Mouse (Mus musculus) neural tube, embryonic 15.5 days (tissue): Measurements from ENCODE around the gene Il6st. TPM values are rescaled to one million over a fixed set of nuclear protein-coding genes. Genes with fewer than 3 reads are reported as not detected.

Source experiments
- ATAC-seq: fragments of 200-750 bp; cut with Nextera tagmentation; 2 replicates; pipeline ENCODE4 v1.8.0; 2017; ENCODE audit warnings: mild to moderate bottlenecking, moderate TSS enrichment, moderate library complexity; ENCODE audit not compliant: low FRiP score
- H3K27ac ChIP-seq: fragments of 300-500 bp; sonication (generic); replicated peaks from 2 replicates; pipeline ENCODE4 v1.5.1; 2015; ENCODE audit warnings: mild to moderate bottlenecking, inconsistent platforms
- H3K27me3 ChIP-seq: fragments of 300-500 bp; sonication (generic); replicated peaks from 2 replicates; pipeline ENCODE4 v1.6.1; 2015; ENCODE audit warnings: inconsistent platforms
- H3K36me3 ChIP-seq: fragments of 300-500 bp; sonication (generic); 2 replicates; pipeline ENCODE4 v1.6.1; 2015; ENCODE audit warnings: inconsistent platforms
- H3K4me1 ChIP-seq: fragments of 300-500 bp; sonication (generic); 2 replicates; pipeline ENCODE4 v1.6.1; 2015; ENCODE audit warnings: inconsistent platforms
- H3K4me2 ChIP-seq: fragments of 300-500 bp; sonication (generic); 2 replicates; pipeline ENCODE4 v1.6.1; 2015; ENCODE audit warnings: inconsistent platforms, mild to moderate bottlenecking, moderate library complexity
- H3K4me3 ChIP-seq: fragments of 300-500 bp; sonication (generic); replicated peaks from 2 replicates; pipeline ENCODE4 v1.5.1; 2015; ENCODE audit warnings: mild to moderate bottlenecking, inconsistent platforms
- H3K9ac ChIP-seq: fragments of 300-500 bp; sonication (generic); replicated peaks from 2 replicates; pipeline ENCODE4 v1.6.1; 2015; ENCODE audit warnings: mild to moderate bottlenecking, inconsistent platforms
- H3K9me3 ChIP-seq: fragments of 300-500 bp; sonication (generic); replicated peaks from 2 replicates; pipeline ENCODE4 v1.6.1; 2016; ENCODE audit warnings: inconsistent platforms
- WGBS: fragments of 180-500 bp; shearing (Covaris S2); methylation state at CpG from one replicate; pipeline ENCODE4 v1.1.7; 2015; ENCODE audit warnings: mixed read lengths; 5-methylcytosine and 5-hydroxymethylcytosine counted together
- polyA plus RNA-seq: library from polyadenylated mRNA; unstranded; fragments of >200 nt; fragmentation: Nextera tagmentation; extraction: Ambion mirVana; gene quantifications from 2 replicates; pipeline ENCODE4 v1.2.1, GENCODE M21; 2015

Gene Il6st
- polyA plus RNA-seq, 1 experiment from 2014 or later: 25.6 TPM

GRCm38 (mm10) chr13:112469491-112469890 is 5.6 kb downstream of the Il6st start:
- H3K36me3 ChIP-seq: no peaks in the 10 kb centered on the region
- ATAC-seq: no peak
- no peaks in the 10 kb centered on the region for H3K27me3 ChIP-seq
- no peak overlapping the region for H3K4me2 ChIP-seq
- WGBS: 59% methylated on average over 5 of the region's 5 CpGs
- no peak overlapping the region for H3K4me3 ChIP-seq
- no peak overlapping the region for H3K9ac ChIP-seq
- H3K27ac ChIP-seq: no peak overlapping the region
- H3K9me3 ChIP-seq: no peaks in the 10 kb centered on the region
- H3K4me1 ChIP-seq: peaks cover 18% of the 10 kb centered on the region

DNA sequence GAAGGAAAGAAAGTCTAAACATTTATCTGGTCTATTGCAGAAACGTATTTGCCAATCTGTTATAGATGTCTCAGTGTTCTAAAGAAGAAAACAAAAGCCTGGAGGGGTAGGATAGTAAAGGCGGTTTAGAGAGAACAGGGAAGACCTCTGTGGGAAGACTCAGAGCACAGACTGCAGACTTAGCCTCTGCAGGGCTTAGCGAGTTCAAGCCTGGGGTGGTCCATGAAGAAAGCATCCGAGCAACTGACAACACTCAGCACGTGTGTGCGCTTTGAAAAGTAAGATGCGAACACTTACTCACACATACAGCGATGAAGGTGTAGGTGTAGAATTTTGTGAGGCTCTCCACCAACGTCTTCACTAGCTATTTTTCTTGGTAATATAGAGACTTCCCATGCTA is 7.3 kb downstream of the Il6st start:
- H3K9me3 ChIP-seq: no peaks in the 10 kb centered on the region
- H3K36me3 ChIP-seq: peaks cover 7% of the 10 kb centered on the region
- H3K4me3 ChIP-seq: no peak overlapping the region
- H3K4me1 ChIP-seq: 0 out of 2 replicates have a peak, but pooled peaks cover 3% of the 10 kb centered on the region
- 88% methylated on average over 9 of the region's 9 CpGs for WGBS
- H3K4me2 ChIP-seq: no peak overlapping the region
- no peak for ATAC-seq
- H3K27ac ChIP-seq: no peak overlapping the region
- no peak overlapping the region for H3K9ac ChIP-seq
- no peaks in the 10 kb centered on the region for H3K27me3 ChIP-seq

DNA sequence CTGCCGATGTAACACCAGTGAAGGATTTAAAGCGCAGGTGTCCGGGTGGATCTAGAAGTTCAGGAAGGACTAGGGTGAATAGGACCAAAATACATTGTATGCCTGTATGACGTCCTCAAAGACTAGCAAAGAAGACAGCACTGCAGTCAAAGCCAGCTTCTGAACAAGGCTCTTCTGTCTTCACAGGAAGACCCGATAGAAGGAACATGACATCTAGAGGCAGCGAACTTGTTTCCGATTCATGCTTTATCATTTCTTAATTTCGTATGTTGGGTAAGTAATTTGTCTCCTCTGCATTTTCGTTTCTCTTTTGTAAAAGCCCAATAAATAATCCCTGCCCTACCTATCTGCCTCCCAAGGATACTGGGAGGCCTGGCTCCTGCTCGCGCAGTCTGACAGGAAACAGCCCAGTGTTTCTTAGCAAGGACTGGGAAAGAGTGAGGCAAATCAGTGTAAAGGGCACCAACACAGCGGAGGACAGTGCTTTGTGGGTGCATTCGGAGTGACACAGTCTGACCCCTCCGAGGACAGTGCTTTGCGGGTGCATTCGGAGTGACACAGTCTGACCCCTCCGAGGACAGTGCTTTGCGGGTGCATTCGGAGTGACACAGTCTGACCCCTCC is 8.6 kb downstream of the Il6st start:
- 84% methylated on average over 19 of the region's 19 CpGs for WGBS
- H3K9ac ChIP-seq: no peak overlapping the region
- no peak overlapping the region for H3K27ac ChIP-seq
- H3K4me2 ChIP-seq: no peak overlapping the region
- H3K9me3 ChIP-seq: no peaks in the 10 kb centered on the region
- ATAC-seq: no peak
- peaks cover 14% of the 10 kb centered on the region for H3K36me3 ChIP-seq
- no peak overlapping the region for H3K4me3 ChIP-seq
- H3K27me3 ChIP-seq: no peaks in the 10 kb centered on the region
- H3K4me1 ChIP-seq: 0 out of 2 replicates have a peak, but pooled peaks cover 3% of the 10 kb centered on the region

DNA sequence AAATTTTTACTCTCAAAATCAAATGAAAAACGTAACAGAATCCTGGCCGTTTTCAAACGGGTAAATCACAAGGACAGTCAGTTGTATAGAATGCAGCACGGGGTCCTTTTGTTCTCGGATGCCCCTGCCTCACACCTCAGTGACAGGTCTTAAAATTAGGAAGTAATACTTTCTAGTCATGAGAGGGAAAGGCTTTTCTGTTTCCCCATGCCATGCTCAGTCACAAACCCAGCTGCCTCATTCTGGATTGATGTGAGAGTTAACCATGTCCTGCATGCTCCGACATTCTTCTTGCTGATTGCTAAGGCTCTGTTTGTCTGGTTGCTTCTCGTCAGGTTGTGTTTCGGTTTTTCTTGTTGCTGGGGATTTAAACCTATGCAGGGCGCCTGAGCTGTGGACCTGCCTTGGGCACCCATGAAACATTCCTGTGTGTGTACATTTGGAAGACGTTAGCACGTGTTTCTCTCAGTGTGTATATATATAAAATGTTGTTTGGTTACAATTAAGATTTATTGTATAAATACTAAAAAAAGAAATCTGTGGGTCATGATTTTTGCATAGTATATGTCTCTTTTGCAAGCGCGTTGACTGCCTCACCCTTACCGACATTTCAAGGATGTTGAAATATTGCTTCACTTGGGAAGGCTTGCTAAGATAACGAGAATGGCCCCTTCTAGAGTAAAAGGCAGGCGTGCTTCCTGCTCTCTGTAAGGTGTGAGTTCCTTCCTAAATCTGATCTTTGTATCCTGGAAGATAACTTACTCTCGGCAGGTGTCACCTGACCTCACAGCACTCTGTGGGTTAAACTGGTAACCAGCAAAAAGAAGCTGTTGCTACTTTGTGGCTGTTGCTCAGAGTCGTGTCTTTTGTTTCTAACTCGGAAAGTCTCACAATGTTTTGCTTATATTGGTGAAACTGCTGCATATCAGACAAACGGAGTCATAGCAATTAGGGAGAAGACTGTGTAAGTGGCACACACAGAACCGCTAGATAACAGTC is 10.2 kb downstream of the Il6st start:
- Histone ChIP-seq H3K9me3 (no peaks in the 10 kb centered on the region), H3K4me1 (0 out of 2 replicates have a peak, but pooled peaks cover 3% of the 10 kb centered on the region), H3K27ac (no peak overlapping the region), H3K27me3 (no peaks in the 10 kb centered on the region), H3K4me2 (no peak overlapping the region), H3K36me3 (peaks cover 14% of the 10 kb centered on the region), H3K4me3 (no peak overlapping the region), H3K9ac (no peak overlapping the region)
- no peak for ATAC-seq
- 78% methylated on average over 21 of the region's 21 CpGs for WGBS

GRCm38 (mm10) chr13:112479032-112479431 is 15.2 kb downstream of the Il6st start:
- Histone ChIP-seq H3K27me3 (no peaks in the 10 kb centered on the region), H3K4me2 (no peak overlapping the region), H3K36me3 (peaks cover 40% of the 10 kb centered on the region), H3K9ac (no peak overlapping the region), H3K4me3 (no peak overlapping the region), H3K4me1 (no peaks in the 10 kb centered on the region), H3K9me3 (no peaks in the 10 kb centered on the region), H3K27ac (no peak overlapping the region)
- no peak for ATAC-seq
- 88% methylated on average over 7 of the region's 7 CpGs for WGBS

DNA sequence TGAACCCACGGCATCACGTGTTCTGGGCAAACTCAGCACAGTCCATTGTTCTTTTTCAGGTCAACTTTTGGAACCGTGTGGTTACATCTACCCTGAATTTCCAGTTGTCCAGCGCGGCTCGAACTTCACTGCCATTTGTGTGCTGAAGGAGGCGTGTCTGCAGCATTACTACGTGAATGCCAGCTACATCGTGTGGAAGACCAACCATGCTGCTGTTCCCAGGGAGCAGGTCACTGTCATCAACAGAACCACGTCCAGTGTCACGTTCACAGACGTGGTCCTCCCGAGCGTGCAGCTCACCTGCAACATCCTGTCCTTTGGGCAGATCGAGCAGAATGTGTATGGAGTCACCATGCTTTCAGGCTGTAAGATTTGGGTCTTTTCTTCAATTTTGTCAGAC is 16.1 kb downstream of the Il6st start:
- 92% methylated on average over 15 of the region's 15 CpGs for WGBS
- Histone ChIP-seq H3K27me3 (no peaks in the 10 kb centered on the region), H3K27ac (no peak overlapping the region), H3K36me3 (peaks cover 46% of the 10 kb centered on the region), H3K4me2 (no peak overlapping the region), H3K9ac (no peak overlapping the region), H3K4me1 (no peaks in the 10 kb centered on the region), H3K4me3 (no peak overlapping the region), H3K9me3 (no peaks in the 10 kb centered on the region)
- no peak for ATAC-seq

DNA sequence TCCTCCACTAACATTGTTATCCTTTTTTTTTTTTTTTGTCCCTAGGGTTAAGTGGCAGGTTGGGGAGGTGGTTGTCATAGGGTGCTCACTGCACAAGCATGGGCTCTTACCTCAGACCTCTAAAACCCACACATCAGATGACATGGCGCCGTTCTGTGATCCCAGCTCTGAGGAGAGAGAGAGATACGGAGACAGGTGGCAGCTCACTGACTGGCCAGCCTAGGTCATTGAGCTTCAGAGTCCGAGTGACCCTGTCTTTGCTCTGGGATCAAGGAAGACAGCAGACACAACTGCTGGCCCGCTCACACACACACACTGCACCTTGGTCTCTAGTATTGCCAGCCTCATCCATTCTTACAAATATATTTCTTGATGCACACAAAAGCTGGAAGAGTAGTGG is 18.7 kb downstream of the Il6st start:
- no peak overlapping the region for H3K27ac ChIP-seq
- H3K36me3 ChIP-seq: peaks cover 50% of the 10 kb centered on the region
- no peak overlapping the region for H3K4me2 ChIP-seq
- H3K4me3 ChIP-seq: no peak overlapping the region
- no peaks in the 10 kb centered on the region for H3K27me3 ChIP-seq
- no peak for ATAC-seq
- WGBS: 97% methylated on average over 5 of the region's 5 CpGs
- H3K9me3 ChIP-seq: no peaks in the 10 kb centered on the region
- H3K9ac ChIP-seq: no peak overlapping the region
- H3K4me1 ChIP-seq: no peaks in the 10 kb centered on the region

DNA sequence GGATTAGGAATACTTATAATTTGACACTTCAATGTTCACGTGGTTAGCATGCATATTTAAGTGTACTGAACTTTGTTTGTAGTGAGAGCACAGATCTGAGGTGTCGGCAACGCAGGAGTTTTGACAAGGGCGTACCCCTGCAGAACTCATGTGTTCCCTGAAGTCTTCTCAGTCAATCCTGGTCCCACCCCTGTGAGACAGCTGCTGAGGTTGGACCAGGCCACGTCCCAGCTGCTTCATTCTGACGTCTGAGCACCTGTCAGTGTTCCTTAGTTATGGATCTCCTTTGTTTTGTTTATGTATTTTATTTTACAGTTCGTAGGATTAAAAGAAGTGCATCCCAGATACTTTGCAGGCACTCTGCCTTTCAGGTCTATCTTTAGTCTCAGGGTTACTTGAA is 19.1 kb downstream of the Il6st start:
- H3K36me3 ChIP-seq: peaks cover 51% of the 10 kb centered on the region
- H3K4me3 ChIP-seq: no peak overlapping the region
- no peaks in the 10 kb centered on the region for H3K4me1 ChIP-seq
- no peaks in the 10 kb centered on the region for H3K27me3 ChIP-seq
- no peak overlapping the region for H3K9ac ChIP-seq
- H3K9me3 ChIP-seq: no peaks in the 10 kb centered on the region
- no peak for ATAC-seq
- no peak overlapping the region for H3K27ac ChIP-seq
- 91% methylated on average over 7 of the region's 7 CpGs for WGBS
- H3K4me2 ChIP-seq: no peak overlapping the region

GRCm38 (mm10) chr13:112486236-112486635 is 22.4 kb downstream of the Il6st start:
- H3K4me2 ChIP-seq: no peak overlapping the region
- 97% methylated on average over 5 of the region's 5 CpGs for WGBS
- no peaks in the 10 kb centered on the region for H3K9me3 ChIP-seq
- H3K27me3 ChIP-seq: no peaks in the 10 kb centered on the region
- H3K9ac ChIP-seq: no peak overlapping the region
- H3K27ac ChIP-seq: no peak overlapping the region
- no peak for ATAC-seq
- H3K4me1 ChIP-seq: no peaks in the 10 kb centered on the region
- peaks cover 47% of the 10 kb centered on the region for H3K36me3 ChIP-seq
- no peak overlapping the region for H3K4me3 ChIP-seq

GRCm38 (mm10) chr13:112486676-112487075 is 22.8 kb downstream of the Il6st start:
- H3K36me3 ChIP-seq: peaks cover 46% of the 10 kb centered on the region
- no peak overlapping the region for H3K4me2 ChIP-seq
- WGBS: 97% methylated on average over 5 of the region's 5 CpGs
- no peak overlapping the region for H3K27ac ChIP-seq
- ATAC-seq: no peak
- no peak overlapping the region for H3K4me3 ChIP-seq
- no peaks in the 10 kb centered on the region for H3K9me3 ChIP-seq
- no peak overlapping the region for H3K9ac ChIP-seq
- H3K27me3 ChIP-seq: no peaks in the 10 kb centered on the region
- no peaks in the 10 kb centered on the region for H3K4me1 ChIP-seq

GRCm38 (mm10) chr13:112490036-112490435 is 26.2 kb downstream of the Il6st start:
- Histone ChIP-seq H3K36me3 (peaks cover 35% of the 10 kb centered on the region), H3K4me2 (no peak overlapping the region)
- WGBS: 98% methylated on average over 3 of the region's 3 CpGs

More at GRCm38 (mm10) chr13:112490036-112490435, 26.2 kb downstream of the Il6st start:
- no peaks in the 10 kb centered on the region for H3K27me3 ChIP-seq
- H3K9ac ChIP-seq: no peak overlapping the region
- H3K9me3 ChIP-seq: no peaks in the 10 kb centered on the region
- H3K4me1 ChIP-seq: no peaks in the 10 kb centered on the region
- no peak for ATAC-seq
- no peak overlapping the region for H3K4me3 ChIP-seq
- no peak overlapping the region for H3K27ac ChIP-seq
